Mouse (Mus musculus): ENCODE results near the gene Agtrap. TPM values are rescaled to one million over a fixed set of nuclear protein-coding genes. Genes with fewer than 3 reads are reported as not detected.

The Agtrap gene
- total RNA-seq, 1 experiment from 2014 or later, result 27.8 TPM

DNA sequence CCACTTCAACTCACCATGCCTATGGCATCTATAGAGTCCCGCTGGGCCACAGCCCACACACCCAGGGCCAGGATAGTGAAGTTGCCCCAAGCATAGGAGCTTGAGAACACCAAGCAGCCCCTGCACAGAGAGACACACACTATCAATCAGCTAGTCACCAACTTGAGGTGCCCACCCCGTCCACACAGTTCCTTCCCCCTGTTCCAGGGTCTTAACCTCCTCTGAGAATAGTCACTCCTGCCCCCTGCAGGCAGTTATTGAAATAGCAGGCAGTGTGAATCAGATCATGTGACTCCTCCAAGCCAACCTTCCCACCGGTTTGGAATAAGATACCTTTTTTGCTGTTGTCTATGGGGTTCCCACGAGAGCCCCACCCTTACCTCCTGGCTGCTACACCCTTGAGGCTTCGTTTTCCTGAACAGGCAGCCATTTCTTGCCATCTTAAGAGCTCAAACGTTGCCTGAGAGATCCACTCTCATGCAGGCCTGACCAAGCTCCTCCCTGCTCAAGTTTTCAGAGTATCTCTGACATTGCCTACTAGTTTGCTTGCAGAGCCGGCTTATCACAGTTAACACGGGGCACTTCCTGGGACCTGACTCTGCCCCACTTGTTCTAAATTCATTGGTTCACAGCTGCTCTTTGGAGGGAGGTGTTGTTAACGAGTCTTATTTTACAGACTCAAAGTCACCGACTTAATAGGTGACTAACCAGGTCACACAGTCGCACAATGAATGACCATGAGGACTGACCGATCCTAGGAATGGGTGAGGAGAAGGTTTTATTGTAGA lies 5.4 kb downstream of the Agtrap start:
- no peak; the same call in 1 of the 2 replicates for ATAC-seq (replicated peaks; ENCODE audit: insufficient number of reproducible peaks, low FRiP score, low TSS enrichment, poor library complexity, severe bottlenecking)

DNA sequence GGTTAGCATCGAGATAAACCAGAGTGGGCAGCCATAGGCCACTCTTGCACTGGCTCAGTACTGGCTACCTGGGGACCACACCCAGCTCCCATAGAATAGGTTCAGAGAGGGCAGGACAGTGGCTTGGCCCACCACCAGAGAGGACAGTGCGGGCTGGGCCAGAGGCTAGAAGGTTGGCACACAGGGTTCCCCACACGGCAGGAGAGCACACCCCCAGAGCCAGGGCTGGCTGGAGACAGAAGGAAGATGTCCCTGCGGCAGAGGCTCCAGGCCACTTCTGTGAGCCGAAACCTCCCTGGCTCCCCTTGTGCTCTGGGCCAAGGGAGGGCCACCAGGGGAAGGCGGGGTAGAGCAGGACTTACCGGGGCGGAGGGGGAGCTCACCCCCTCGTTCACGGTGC lies 6.6 kb downstream of the Agtrap start:
- ATAC-seq (replicated peaks; ENCODE audit: insufficient number of reproducible peaks, low FRiP score, low TSS enrichment, poor library complexity, severe bottlenecking), result no peak

GRCm38 (mm10) chr4:148080597-148080973 lies 7.2 kb downstream of the Agtrap start:
- ATAC-seq (replicated peaks; ENCODE audit: insufficient number of reproducible peaks, low FRiP score, low TSS enrichment, poor library complexity, severe bottlenecking), result no peak

- no peak for ATAC-seq (replicated peaks; ENCODE audit: insufficient number of reproducible peaks, low FRiP score, low TSS enrichment, poor library complexity, severe bottlenecking)
Observed at GRCm38 (mm10) chr4:148079944-148080596, 7.8 kb downstream of the Agtrap start.

- ATAC-seq (replicated peaks; ENCODE audit: insufficient number of reproducible peaks, low FRiP score, low TSS enrichment, poor library complexity, severe bottlenecking), result no peak
Observed at GRCm38 (mm10) chr4:148079212-148079611, 8.6 kb downstream of the Agtrap start.

DNA sequence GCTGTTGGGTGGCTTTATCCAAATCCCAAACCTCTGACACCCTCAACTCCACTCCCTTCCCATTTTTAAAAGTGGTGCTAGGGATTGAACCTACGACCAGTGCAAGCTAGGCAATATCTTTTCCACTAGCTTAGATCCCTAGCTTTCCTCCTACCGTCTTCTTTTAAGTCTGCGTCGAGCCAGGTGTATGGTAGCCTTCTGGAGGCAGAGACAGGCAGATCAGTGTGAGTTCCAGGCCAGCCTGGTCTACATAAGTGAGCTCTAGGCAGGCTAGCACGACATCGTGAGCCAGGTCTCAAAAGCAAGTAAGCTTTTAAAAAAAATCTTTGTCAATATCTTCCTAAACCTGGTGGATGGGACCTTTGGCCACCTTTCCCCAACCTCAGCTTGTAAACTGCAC lies 11.9 kb downstream of the Agtrap start:
- ATAC-seq (replicated peaks; ENCODE audit: insufficient number of reproducible peaks, low FRiP score, low TSS enrichment, poor library complexity, severe bottlenecking), result no peak

DNA sequence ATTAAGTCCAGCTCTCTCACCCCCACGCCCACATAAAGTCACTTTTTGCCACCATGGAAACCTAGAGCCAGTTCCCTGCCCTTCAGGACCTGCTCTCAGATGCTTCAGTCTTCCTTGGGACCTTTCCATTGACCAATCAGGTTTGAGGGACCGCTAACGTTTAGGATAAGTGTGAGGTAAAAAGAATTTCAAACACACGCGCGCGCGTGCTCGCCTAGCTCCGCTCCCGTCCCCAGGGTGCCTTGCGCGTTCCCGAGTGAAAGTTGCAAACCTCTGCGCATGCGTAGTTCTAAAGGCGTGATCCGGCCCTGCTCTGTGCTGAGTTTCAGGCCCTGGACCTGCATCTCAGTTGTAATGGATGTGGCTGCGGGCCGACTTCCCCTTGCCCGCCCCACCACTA lies 12.6 kb downstream of the Agtrap start:
- ATAC-seq (replicated peaks; ENCODE audit: insufficient number of reproducible peaks, low FRiP score, low TSS enrichment, poor library complexity, severe bottlenecking), result peak; percentile 74; the same call in 1 of the 2 replicates

GRCm38 (mm10) chr4:148074521-148075189 lies 13.2 kb downstream of the Agtrap start:
- ATAC-seq (replicated peaks; ENCODE audit: insufficient number of reproducible peaks, low FRiP score, low TSS enrichment, poor library complexity, severe bottlenecking), result no peak

- ATAC-seq (replicated peaks; ENCODE audit: insufficient number of reproducible peaks, low FRiP score, low TSS enrichment, poor library complexity, severe bottlenecking), result no peak
Observed at GRCm38 (mm10) chr4:148071508-148071907, 16.3 kb downstream of the Agtrap start.

DNA sequence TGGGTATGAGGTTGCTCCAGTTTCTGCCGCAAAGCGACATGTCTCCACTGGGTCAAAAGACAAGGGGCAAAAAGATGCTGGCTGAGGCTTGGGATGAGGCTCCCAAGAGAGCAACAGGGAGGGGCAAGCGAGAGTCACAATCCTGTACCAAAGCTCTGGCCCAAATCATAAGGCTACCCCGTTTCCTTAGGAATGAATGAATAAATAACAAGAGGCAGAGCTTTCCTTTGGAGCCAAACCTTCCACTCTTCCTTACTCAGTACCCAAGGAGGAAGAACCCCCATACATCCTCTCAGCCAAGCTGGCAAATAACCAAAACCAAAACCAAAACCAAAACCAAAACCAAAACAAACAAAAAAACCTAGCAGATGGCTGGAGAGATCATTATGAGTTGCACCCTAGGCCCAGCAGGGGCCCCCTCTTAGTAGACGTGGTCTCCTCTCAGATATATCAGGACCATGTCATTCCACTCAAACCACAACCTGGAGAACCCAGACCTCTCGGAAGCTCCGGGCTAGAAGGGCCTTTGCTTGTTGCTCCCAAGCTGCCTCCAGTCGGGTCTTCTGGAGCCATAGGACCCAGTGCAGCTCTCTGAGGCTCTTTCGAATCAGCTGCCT lies 18.1 kb downstream of the Agtrap start:
- no peak for ATAC-seq (replicated peaks; ENCODE audit: insufficient number of reproducible peaks, low FRiP score, low TSS enrichment, poor library complexity, severe bottlenecking)

GRCm38 (mm10) chr4:148067346-148067745 lies 20.5 kb downstream of the Agtrap start:
- no peak for ATAC-seq (replicated peaks; ENCODE audit: insufficient number of reproducible peaks, low FRiP score, low TSS enrichment, poor library complexity, severe bottlenecking)

- ATAC-seq (replicated peaks; ENCODE audit: insufficient number of reproducible peaks, low FRiP score, low TSS enrichment, poor library complexity, severe bottlenecking), result no peak
Observed at GRCm38 (mm10) chr4:148066401-148066744, 21.5 kb downstream of the Agtrap start.

GRCm38 (mm10) chr4:148065702-148066400 lies 22.0 kb downstream of the Agtrap start:
- no peak for ATAC-seq (replicated peaks; ENCODE audit: insufficient number of reproducible peaks, low FRiP score, low TSS enrichment, poor library complexity, severe bottlenecking)

DNA sequence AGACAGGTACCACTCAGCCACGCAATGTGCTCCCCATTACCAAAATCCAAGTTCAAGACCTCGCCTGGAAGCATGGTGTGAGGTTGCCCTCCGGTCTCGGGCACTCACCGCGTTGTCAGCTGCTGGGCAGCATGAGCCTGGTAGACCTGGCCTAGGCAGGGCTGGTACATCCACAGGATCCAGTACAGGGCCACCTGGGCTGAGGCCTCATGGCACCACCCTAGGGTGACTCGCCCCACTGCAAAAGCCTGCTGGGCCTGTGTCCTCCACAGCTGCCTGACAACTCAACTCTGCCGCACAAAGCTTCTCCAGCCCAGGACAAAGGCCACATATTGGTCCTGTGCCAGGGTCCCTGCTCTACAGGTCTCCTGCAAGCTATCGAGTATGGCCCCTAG lies 26.7 kb downstream of the Agtrap start:
- no peak for ATAC-seq (replicated peaks; ENCODE audit: insufficient number of reproducible peaks, low FRiP score, low TSS enrichment, poor library complexity, severe bottlenecking)

GRCm38 (mm10) chr4:148060120-148061085 lies 27.4 kb downstream of the Agtrap start:
- 0 out of 2 replicates have a peak, but pooled peaks have one; percentile 29 for ATAC-seq (replicated peaks; ENCODE audit: insufficient number of reproducible peaks, low FRiP score, low TSS enrichment, poor library complexity, severe bottlenecking)

- ATAC-seq (replicated peaks; ENCODE audit: insufficient number of reproducible peaks, low FRiP score, low TSS enrichment, poor library complexity, severe bottlenecking), result no peak
Observed at GRCm38 (mm10) chr4:148058993-148059392, 28.8 kb downstream of the Agtrap start.

DNA sequence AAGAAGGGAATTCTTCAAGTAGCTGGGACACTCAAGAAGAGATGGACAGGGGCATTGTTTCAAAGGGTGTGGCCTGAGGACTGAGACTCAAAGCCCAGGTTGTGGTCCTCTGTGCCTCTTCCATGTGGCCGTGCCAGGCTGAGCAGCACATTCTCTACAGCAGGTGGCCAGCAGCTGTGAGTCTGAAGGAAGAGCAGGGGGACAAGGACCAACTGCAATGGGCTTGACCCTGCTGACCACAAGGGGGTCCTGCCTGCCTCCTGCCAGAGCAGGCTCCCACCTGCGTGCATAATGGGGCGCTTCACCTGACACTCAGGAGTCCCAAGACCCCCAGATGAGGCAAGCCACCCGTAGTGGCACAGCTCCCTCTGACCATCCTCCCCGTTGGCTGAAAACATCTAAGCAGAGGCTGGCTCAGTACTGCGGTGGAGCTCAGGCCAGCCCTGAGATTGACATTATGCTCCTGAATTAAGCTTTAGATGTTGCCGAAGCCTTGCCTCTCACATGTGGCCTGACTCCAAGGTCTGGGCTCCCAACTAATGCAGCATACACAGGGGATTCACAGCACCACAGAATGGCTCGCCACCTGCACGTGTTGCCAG lies 29.5 kb downstream of the Agtrap start:
- ATAC-seq (replicated peaks; ENCODE audit: insufficient number of reproducible peaks, low FRiP score, low TSS enrichment, poor library complexity, severe bottlenecking), result no peak

All from monocyte, adult 5-6 weeks (primary cell).